Mouse (Mus musculus) macrophage (primary cell): ENCODE measurements around the gene Lgals3. TPM values are rescaled to one million over a fixed set of nuclear protein-coding genes. Genes with fewer than 3 reads are reported as not detected.

Experiments
- H3K27ac ChIP-seq: fragments of 350-480 bp; formaldehyde crosslinking; 2 replicates; pipeline ENCODE4 v1.9.0; 2021
- H3K36me3 ChIP-seq: fragments of 350-480 bp; formaldehyde crosslinking; 2 replicates; pipeline ENCODE4 v1.9.0; 2021; ENCODE audit errors: inconsistent target
- H3K4me3 ChIP-seq: fragments of 350-480 bp; formaldehyde crosslinking; 2 replicates; pipeline ENCODE4 v1.9.0; 2021; ENCODE audit errors: inconsistent target
- H3K79me2 ChIP-seq: fragments of 350-480 bp; formaldehyde crosslinking; 2 replicates; pipeline ENCODE4 v1.9.0; 2021; ENCODE audit errors: inconsistent target
- WGBS: methylation state at CpG from one replicate; pipeline ENCODE4 v1.1.7; 2026; ENCODE audit warnings: inconsistent platforms; ENCODE audit not compliant: missing documents; 5-methylcytosine and 5-hydroxymethylcytosine counted together
- polyA plus RNA-seq: library from polyadenylated mRNA; stranded (reverse); fragments of 250-400 nt; gene quantifications from 3 replicates; pipeline ENCODE4 v1.2.4, GENCODE M21; 2018; ENCODE audit warnings: inconsistent platforms

Lgals3 gene
- polyA plus RNA-seq, 1 experiment from 2014 or later: 5,299 TPM

DNA sequence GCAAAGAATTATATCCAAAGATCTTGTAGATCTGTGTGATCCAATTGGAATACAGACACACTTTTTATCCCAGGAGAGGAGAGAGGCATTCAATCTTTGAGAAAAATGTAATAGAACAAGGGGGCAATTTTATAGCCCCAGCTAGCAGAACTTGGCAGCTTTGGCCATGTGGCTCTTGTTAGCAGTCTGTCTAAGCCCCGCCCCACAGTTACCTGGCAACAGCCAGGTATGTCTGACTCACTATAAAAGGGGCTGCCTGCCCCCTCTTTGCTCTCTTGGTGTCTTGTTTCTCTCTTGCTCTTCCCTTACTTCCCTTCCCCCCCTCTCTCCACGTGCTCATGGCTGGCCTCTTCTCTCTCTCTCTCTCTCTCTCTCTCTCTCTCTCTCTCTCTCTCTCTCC lies 54.1 kb downstream of the Lgals3 start:
- peaks cover 12% of the 10 kb centered on the region for H3K79me2 ChIP-seq
- 100% methylated on average over 1 of the region's 2 CpGs for WGBS
- no peak overlapping the region for H3K4me3 ChIP-seq
- no peak overlapping the region for H3K27ac ChIP-seq
- H3K36me3 ChIP-seq: no peaks in the 10 kb centered on the region

DNA sequence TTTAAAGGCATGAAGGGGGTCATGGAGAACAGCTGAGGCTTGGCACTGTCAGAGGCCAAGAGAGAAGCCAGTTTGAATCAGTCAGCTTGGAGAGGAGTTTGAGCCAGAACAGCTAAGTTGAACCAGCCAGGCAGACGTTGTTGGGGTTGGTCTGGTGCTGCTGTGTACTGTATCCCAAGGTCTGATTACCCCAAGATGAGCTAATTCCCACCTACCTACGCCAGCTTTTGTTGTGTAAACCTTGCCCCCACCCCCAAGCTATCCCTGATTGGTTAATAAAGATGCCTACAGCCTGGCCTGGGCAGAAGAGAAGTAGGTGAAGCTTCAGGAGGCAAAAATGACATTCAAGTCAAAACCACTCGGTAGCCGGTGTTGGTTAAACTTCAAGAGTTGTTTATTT lies 54.9 kb downstream of the Lgals3 start:
- H3K4me3 ChIP-seq: no peak overlapping the region
- H3K27ac ChIP-seq: no peak overlapping the region
- H3K36me3 ChIP-seq: no peaks in the 10 kb centered on the region
- peaks cover 4% of the 10 kb centered on the region for H3K79me2 ChIP-seq
- 85% methylated on average over 4 of the region's 4 CpGs for WGBS

DNA sequence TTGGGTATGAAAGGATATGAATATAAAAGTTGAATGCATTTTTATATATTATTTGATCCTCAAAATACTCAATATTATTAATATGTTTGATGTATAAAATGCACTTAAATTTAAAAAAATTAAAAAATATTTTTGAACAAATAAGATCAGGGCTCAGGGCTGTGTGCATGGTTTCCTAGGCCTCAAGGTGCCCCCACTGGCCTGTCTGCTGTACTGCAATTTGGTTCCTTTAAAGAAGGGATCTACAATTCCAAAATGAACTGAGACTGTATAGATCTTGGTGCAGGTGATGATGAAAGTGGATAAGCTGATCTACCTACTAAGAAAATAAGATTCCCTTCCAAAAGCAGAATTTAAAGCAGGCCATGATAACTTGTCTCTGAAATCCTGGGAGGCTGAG lies 65.4 kb downstream of the Lgals3 start:
- Histone ChIP-seq H3K79me2 (no peaks in the 10 kb centered on the region), H3K27ac (no peak overlapping the region), H3K36me3 (no peaks in the 10 kb centered on the region), H3K4me3 (no peak overlapping the region)

Other genes starting within 250 kb of the Lgals3 start
- 5.9 to 18.8 TPM (median 16.6 TPM) in 3 replicates for gene Gch1, start 178.3 kb upstream of the Lgals3 start, polyA plus RNA-seq
- 3.8 to 25.5 TPM (median 11.8 TPM) in 3 replicates for gene Wdhd1, start 90.9 kb upstream of the Lgals3 start, polyA plus RNA-seq
- 10.1 to 13.9 TPM (median 13.5 TPM) in 3 replicates for gene Socs4, start 90.8 kb upstream of the Lgals3 start, polyA plus RNA-seq
- 44.9 to 52.8 TPM (median 52.2 TPM) in 3 replicates for gene Mapk1ip1l, start 69.5 kb upstream of the Lgals3 start, polyA plus RNA-seq
- gene Dlgap5, start 50.7 kb downstream of the Lgals3 start, polyA plus RNA-seq: 0.40 to 11.8 TPM (median 7.6 TPM) in 3 replicates
- 13.3 to 16.6 TPM (median 14.3 TPM) in 3 replicates for gene Fbxo34, start 82.7 kb downstream of the Lgals3 start, polyA plus RNA-seq
- 8.9 to 13.0 TPM (median 10.3 TPM) in 3 replicates for gene Atg14, start 202.9 kb downstream of the Lgals3 start, polyA plus RNA-seq